Mouse (Mus musculus): ENCODE results near the gene Trim50.

DNA sequence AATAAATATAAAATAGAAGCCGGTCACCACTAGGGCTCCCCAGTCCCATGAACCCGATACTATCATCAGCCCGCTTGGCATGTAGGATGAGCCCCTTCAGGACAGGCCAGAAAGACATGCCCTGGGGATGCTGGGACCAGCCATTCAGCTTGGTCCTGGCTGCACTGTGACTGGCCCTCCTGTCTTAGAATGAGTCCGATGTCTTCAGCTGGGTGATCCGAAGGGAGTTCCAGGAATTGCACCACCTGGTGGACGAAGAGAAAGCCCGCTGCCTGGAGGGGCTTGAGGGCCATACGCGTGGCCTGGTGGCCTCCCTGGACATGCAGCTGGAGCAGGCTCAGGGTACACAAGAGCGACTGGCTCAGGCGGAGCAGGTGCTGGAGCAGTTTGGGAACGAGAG lies 10.4 kb downstream of the Trim50 start:
- TF ChIP-seq MAX (IDR thresholded peaks at IDR 0.05): no peak
- TF ChIP-seq CTCF (IDR thresholded peaks at IDR 0.05; ENCODE audit: control insufficient read depth, insufficient read depth, insufficient read length): no peak
- TF ChIP-seq FOSL1 (IDR thresholded peaks at IDR 0.05; ENCODE audit: insufficient read depth, low read length, poor library complexity, severe bottlenecking): no peak
- TF ChIP-seq USF1 (IDR thresholded peaks at IDR 0.05; ENCODE audit: low read depth): no peak
- TF ChIP-seq MYOG (IDR thresholded peaks at IDR 0.05; ENCODE audit: control insufficient read depth, extremely low read depth, insufficient read length): no peak
- TF ChIP-seq MYOD1 (IDR thresholded peaks at IDR 0.05; ENCODE audit: control insufficient read depth, insufficient read length, low read depth): no peak
- TF ChIP-seq CEBPB (IDR thresholded peaks at IDR 0.05; ENCODE audit: low read depth): no peak

All from C2C12 (cell line).